Mouse (Mus musculus) heart, embryonic 13.5 days (tissue): ENCODE data around the gene Wdr86. TPM values are rescaled to one million over a fixed set of nuclear protein-coding genes. Genes with fewer than 3 reads are reported as not detected.
"Not testable (repeated sequence)": the region's sequence is repeated elsewhere in the genome, so short reads cannot be mapped to it uniquely, and the experiment has no call there.

ENCODE experiments used
- ATAC-seq: fragments of 200-750 bp; cut with Nextera tagmentation; 2 replicates; pipeline ENCODE4 v1.8.0; 2017; ENCODE audit warnings: moderate TSS enrichment; ENCODE audit not compliant: insufficient number of reproducible peaks, low FRiP score, low TSS enrichment; ENCODE audit errors: extremely low read depth
- H3K27ac ChIP-seq: fragments of 300-500 bp; sonication (generic); replicated peaks from 2 replicates; pipeline ENCODE4 v1.5.1; 2015; ENCODE audit warnings: moderate library complexity, mild to moderate bottlenecking, inconsistent platforms
- H3K27me3 ChIP-seq: fragments of 300-500 bp; sonication (generic); replicated peaks from 2 replicates; pipeline ENCODE4 v1.6.1; 2015; ENCODE audit warnings: mild to moderate bottlenecking, inconsistent platforms
- H3K36me3 ChIP-seq: fragments of 300-500 bp; sonication (generic); 2 replicates; pipeline ENCODE4 v1.6.1; 2015; ENCODE audit warnings: mild to moderate bottlenecking, inconsistent platforms
- H3K4me1 ChIP-seq: fragments of 300-500 bp; sonication (generic); 2 replicates; pipeline ENCODE4 v1.6.1; 2015; ENCODE audit warnings: inconsistent platforms
- H3K4me2 ChIP-seq: fragments of 300-500 bp; sonication (generic); 2 replicates; pipeline ENCODE4 v1.6.1; 2015; ENCODE audit warnings: inconsistent platforms, mild to moderate bottlenecking, moderate library complexity
- H3K4me3 ChIP-seq: fragments of 300-500 bp; sonication (generic); 2 replicates; pipeline ENCODE4 v1.5.1; 2015; ENCODE audit warnings: moderate library complexity, mild to moderate bottlenecking, inconsistent platforms
- H3K9ac ChIP-seq: fragments of 300-500 bp; sonication (generic); 2 replicates; pipeline ENCODE4 v1.6.1; 2015; ENCODE audit warnings: inconsistent platforms, mild to moderate bottlenecking, moderate library complexity
- H3K9me3 ChIP-seq: fragments of 300-500 bp; sonication (generic); 2 replicates; pipeline ENCODE4 v1.6.1; 2016; ENCODE audit warnings: inconsistent platforms
- WGBS: fragments of 180-500 bp; shearing (Covaris S2); methylation state at CpG from one replicate; pipeline ENCODE4 v1.1.7; 2015; ENCODE audit warnings: mixed read lengths; 5-methylcytosine and 5-hydroxymethylcytosine counted together
- polyA plus RNA-seq: library from polyadenylated mRNA; unstranded; fragments of >200 nt; fragmentation: Nextera tagmentation; extraction: Ambion mirVana; gene quantifications from 2 replicates; pipeline ENCODE4 v1.2.1, GENCODE M21; 2015

Gene Wdr86
- polyA plus RNA-seq: 7.7 and 7.9 TPM in 2 replicates

GRCm38 (mm10) chr5:24730488-24730871 lies at the start of gene Wdr86:
Wdr86 (minus strand) TSS chr5:24730727.
- H3K27ac ChIP-seq: peak within 1 kb of the TSS; percentile 24
- 0% methylated on average over 23 of the region's 23 CpGs for WGBS
- no peaks in the 10 kb centered on the region for H3K36me3 ChIP-seq
- H3K9me3 ChIP-seq: no peaks in the 10 kb centered on the region
- H3K9ac ChIP-seq: peak within 1 kb of the TSS; percentile 83
- peaks cover 38% of the 10 kb centered on the region for H3K27me3 ChIP-seq
- H3K4me2 ChIP-seq: peak within 1 kb of the TSS; percentile 87
- no peak for ATAC-seq
- H3K4me1 ChIP-seq: peaks cover 58% of the 10 kb centered on the region
- H3K4me3 ChIP-seq: peak within 1 kb of the TSS; percentile 62

- ATAC-seq: no peak
Observed at GRCm38 (mm10) chr5:24779881-24780512, 49.5 kb upstream of the Wdr86 start.

GRCm38 (mm10) chr5:24779321-24779720 lies 48.8 kb upstream of the Wdr86 start:
- Histone ChIP-seq H3K4me3 (no peak overlapping the region), H3K9ac (no peak overlapping the region), H3K27ac (no peak overlapping the region), H3K27me3 (peaks cover 22% of the 10 kb centered on the region), H3K9me3 (no peaks in the 10 kb centered on the region), H3K36me3 (no peaks in the 10 kb centered on the region), H3K4me1 (peaks cover 22% of the 10 kb centered on the region), H3K4me2 (no peak overlapping the region)
- no peak for ATAC-seq

More at GRCm38 (mm10) chr5:24779881-24780512, 49.5 kb upstream of the Wdr86 start:
- no peak overlapping the region for H3K4me2 ChIP-seq
- H3K9me3 ChIP-seq: peaks cover 4% of the 10 kb centered on the region; the same call in 1 of the 2 replicates
- no peaks in the 10 kb centered on the region for H3K36me3 ChIP-seq
- H3K27me3 ChIP-seq: peaks cover 22% of the 10 kb centered on the region
- H3K9ac ChIP-seq: no peak overlapping the region
- H3K4me1 ChIP-seq: peaks cover 22% of the 10 kb centered on the region
- H3K27ac ChIP-seq: no peak overlapping the region
- no peak overlapping the region for H3K4me3 ChIP-seq
- 45% methylated on average over 15 of the region's 15 CpGs for WGBS

GRCm38 (mm10) chr5:24778843-24779140 lies 48.3 kb upstream of the Wdr86 start:
- Histone ChIP-seq H3K4me1 (peaks cover 22% of the 10 kb centered on the region), H3K4me2 (peak overlapping the region; percentile 52), H3K9ac (peak overlapping the region; percentile 55), H3K4me3 (peak overlapping the region; percentile 28), H3K9me3 (no peaks in the 10 kb centered on the region), H3K27ac (no peak overlapping the region), H3K36me3 (no peaks in the 10 kb centered on the region), H3K27me3 (peaks cover 22% of the 10 kb centered on the region)
- ATAC-seq: no peak
- 41% methylated on average over 13 of the region's 13 CpGs for WGBS

- 22% methylated on average over 17 of the region's 17 CpGs for WGBS
- H3K9ac ChIP-seq: peak overlapping the region; percentile 55
- no peak overlapping the region for H3K27ac ChIP-seq
- no peaks in the 10 kb centered on the region for H3K36me3 ChIP-seq
- peaks cover 22% of the 10 kb centered on the region for H3K4me1 ChIP-seq
- H3K4me2 ChIP-seq: peak overlapping the region; percentile 52
- H3K4me3 ChIP-seq: peak overlapping the region; percentile 28
- H3K27me3 ChIP-seq: peaks cover 22% of the 10 kb centered on the region
- no peak for ATAC-seq
- H3K9me3 ChIP-seq: no peaks in the 10 kb centered on the region
Observed at GRCm38 (mm10) chr5:24778082-24778842, 47.7 kb upstream of the Wdr86 start.

- Histone ChIP-seq H3K27ac (no peak overlapping the region), H3K4me3 (no peak overlapping the region), H3K9me3 (no peaks in the 10 kb centered on the region), H3K4me1 (peaks cover 22% of the 10 kb centered on the region), H3K9ac (no peak overlapping the region), H3K36me3 (no peaks in the 10 kb centered on the region), H3K4me2 (no peak overlapping the region), H3K27me3 (peaks cover 22% of the 10 kb centered on the region)
- 59% methylated on average over 4 of the region's 4 CpGs for WGBS
- ATAC-seq: no peak
Observed at GRCm38 (mm10) chr5:24776681-24777080, 46.2 kb upstream of the Wdr86 start.

GRCm38 (mm10) chr5:24774549-24774948 lies 44.0 kb upstream of the Wdr86 start:
- H3K9ac ChIP-seq, ATAC-seq, H3K27ac ChIP-seq, H3K4me3 ChIP-seq, H3K4me2 ChIP-seq, H3K36me3 ChIP-seq, H3K9me3 ChIP-seq: not testable (repeated sequence)
- Histone ChIP-seq H3K4me1 (peaks cover 12% of the 10 kb centered on the region), H3K27me3 (peaks cover 17% of the 10 kb centered on the region)
- 90% methylated on average over 16 of the region's 16 CpGs for WGBS

GRCm38 (mm10) chr5:24757816-24758215 lies 27.3 kb upstream of the Wdr86 start, which contains the start of gene Crygn:
Crygn (minus strand) TSS chr5:24758008.
- no peak within 1 kb of the TSS for H3K9ac ChIP-seq
- no peak for ATAC-seq
- H3K4me1 ChIP-seq: peaks cover 24% of the 10 kb centered on the region
- H3K36me3 ChIP-seq: no peaks in the 10 kb centered on the region
- H3K4me3 ChIP-seq: no peak within 1 kb of the TSS
- 28% methylated on average over 18 of the region's 18 CpGs for WGBS
- H3K9me3 ChIP-seq: no peaks in the 10 kb centered on the region
- no peak within 1 kb of the TSS for H3K27ac ChIP-seq
- H3K4me2 ChIP-seq: no peak within 1 kb of the TSS
- H3K27me3 ChIP-seq: peaks cover 13% of the 10 kb centered on the region; the same call in 1 of the 2 replicates

GRCm38 (mm10) chr5:24756931-24757330 lies 26.4 kb upstream of the Wdr86 start:
- Histone ChIP-seq H3K4me2 (no peak overlapping the region), H3K36me3 (no peaks in the 10 kb centered on the region), H3K4me1 (peaks cover 30% of the 10 kb centered on the region), H3K4me3 (no peak overlapping the region), H3K9ac (no peak overlapping the region), H3K27ac (no peak overlapping the region), H3K9me3 (no peaks in the 10 kb centered on the region), H3K27me3 (peaks cover 13% of the 10 kb centered on the region; the same call in 1 of the 2 replicates)
- no peak for ATAC-seq
- 55% methylated on average over 3 of the region's 3 CpGs for WGBS

GRCm38 (mm10) chr5:24752175-24752498 lies 21.6 kb upstream of the Wdr86 start:
- Histone ChIP-seq H3K4me2 (peak overlapping the region; percentile 94), H3K27ac (peak overlapping the region; percentile 97), H3K9me3 (no peaks in the 10 kb centered on the region), H3K9ac (peak overlapping the region; percentile 94), H3K4me3 (peak overlapping the region; percentile 69), H3K27me3 (peaks cover 5% of the 10 kb centered on the region; the same call in 1 of the 2 replicates), H3K36me3 (no peaks in the 10 kb centered on the region), H3K4me1 (peaks cover 48% of the 10 kb centered on the region)
- 10% methylated on average over 2 of the region's 2 CpGs for WGBS
- ATAC-seq: no peak

- Histone ChIP-seq H3K9me3 (no peaks in the 10 kb centered on the region), H3K36me3 (no peaks in the 10 kb centered on the region), H3K4me3 (peak overlapping the region; percentile 69), H3K9ac (peak overlapping the region; percentile 94), H3K4me1 (peaks cover 51% of the 10 kb centered on the region), H3K27ac (peak overlapping the region; percentile 97), H3K4me2 (peak overlapping the region; percentile 94), H3K27me3 (no peaks in the 10 kb centered on the region; the same call in 1 of the 2 replicates)
- peak; percentile 14; the same call in 1 of the 2 replicates for ATAC-seq
- 2% methylated on average over 25 of the region's 25 CpGs for WGBS
Observed at GRCm38 (mm10) chr5:24751305-24752174, 21.0 kb upstream of the Wdr86 start.
